Mouse (Mus musculus) kidney, adult 8-10 months (tissue): ENCODE results near the gene Nob1.
A peak's percentile ranks its signal among the peaks of the same experiment; 100 is the strongest.

Experiments
- DNase-seq, 2 experiments: peaks; one replicate each; pipeline ENCODE4 v3.0.0; 2022

Nob1 gene

GRCm38 (mm10) chr8:107385063-107385462 lies 39.8 kb downstream of the Nob1 start:
- no peak for DNase-seq

- no peak for DNase-seq
Measured at GRCm38 (mm10) chr8:107384651-107385050, 40.2 kb downstream of the Nob1 start.

GRCm38 (mm10) chr8:107382898-107383297 lies 42.0 kb downstream of the Nob1 start:
- no peak for DNase-seq

GRCm38 (mm10) chr8:107381666-107382065 lies 43.2 kb downstream of the Nob1 start:
- DNase-seq = no peak

GRCm38 (mm10) chr8:107380734-107381133 lies 44.1 kb downstream of the Nob1 start:
- DNase-seq = no peak

- no peak for DNase-seq
Measured at GRCm38 (mm10) chr8:107377346-107377745, 47.5 kb downstream of the Nob1 start.

- peak in 1 of 2 experiments; percentile 24 for DNase-seq
Measured at GRCm38 (mm10) chr8:107370311-107370710, 54.5 kb downstream of the Nob1 start.
